Mouse (Mus musculus) heart, postnatal 0 days (tissue): ENCODE results near the gene Arsb. TPM values are rescaled to one million over a fixed set of nuclear protein-coding genes. Genes with fewer than 3 reads are reported as not detected.

Experiments
- ATAC-seq: fragments of 200-750 bp; cut with Nextera tagmentation; 2 replicates; pipeline ENCODE4 v1.8.0; 2017; ENCODE audit warnings: low read depth, moderate number of reproducible peaks, moderate library complexity; ENCODE audit not compliant: insufficient read depth
- DNase-seq: peaks from one replicate; pipeline ENCODE4 v3.0.0-alpha.2; 2016; ENCODE audit warnings: low spot score
- H3K27ac ChIP-seq: fragments of 300-500 bp; sonication (generic); 2 replicates; pipeline ENCODE4 v1.5.1; 2014; ENCODE audit warnings: low read depth, mild to moderate bottlenecking
- H3K27me3 ChIP-seq: fragments of 300-500 bp; sonication (generic); 2 replicates; pipeline ENCODE4 v1.6.1; 2014; ENCODE audit warnings: low read length, mixed read lengths; ENCODE audit not compliant: control insufficient read depth, insufficient read depth
- H3K36me3 ChIP-seq: fragments of 300-500 bp; sonication (generic); replicated peaks from 2 replicates; pipeline ENCODE4 v1.6.1; 2014; ENCODE audit warnings: low read length, mixed read lengths; ENCODE audit not compliant: control insufficient read depth, insufficient read depth
- H3K4me1 ChIP-seq: fragments of 300-500 bp; sonication (generic); 2 replicates; pipeline ENCODE4 v1.6.1; 2014; ENCODE audit warnings: antibody characterized with exemption; ENCODE audit not compliant: control insufficient read depth, insufficient read depth
- H3K4me2 ChIP-seq: fragments of 300-500 bp; sonication (generic); 2 replicates; pipeline ENCODE4 v1.6.1; 2014; ENCODE audit warnings: low read depth, mild to moderate bottlenecking, low read length, moderate library complexity
- H3K4me3 ChIP-seq: fragments of 300-500 bp; sonication (generic); 2 replicates; pipeline ENCODE4 v1.5.1; 2014; ENCODE audit warnings: low read depth, low read length
- H3K9ac ChIP-seq: fragments of 300-500 bp; sonication (generic); replicated peaks from 2 replicates; pipeline ENCODE4 v1.6.1; 2014; ENCODE audit warnings: low read depth, low read length, mixed read lengths
- H3K9me3 ChIP-seq: fragments of 300-500 bp; sonication (generic); replicated peaks from 2 replicates; pipeline ENCODE4 v1.6.1; 2016; ENCODE audit warnings: low read length; ENCODE audit not compliant: control insufficient read depth
- CTCF ChIP-seq: IDR thresholded peaks from 2 replicates; pipeline ENCODE4 v1.5.1; 2016; ENCODE audit warnings: antibody characterized with exemption, control low read depth, low read depth
- EP300 ChIP-seq: IDR thresholded peaks from 2 replicates; pipeline ENCODE4 v1.6.1; 2016; ENCODE audit warnings: antibody characterized with exemption, low read depth
- WGBS: fragments of 180-500 bp; shearing (Covaris S2); extraction: QIAGEN DNeasy Blood & Tissue Kit; methylation state at CpG from one replicate; pipeline ENCODE4 v1.1.7; 2014; 5-methylcytosine and 5-hydroxymethylcytosine counted together
- microRNA-seq: library from miRNA; unstranded; fragments of <30 nt; microRNA quantifications from one replicate; pipeline ENCODE4, GENCODE M21; 2016
- polyA plus RNA-seq: library from polyadenylated mRNA; unstranded; fragments of >200 nt; fragmentation: Nextera tagmentation; extraction: Ambion mirVana; gene quantifications from 2 replicates; pipeline ENCODE4 v1.2.1, GENCODE M21; 2015
- total RNA-seq: library from RNA; depleted of rRNA; stranded (reverse); fragments of >200 nt; gene quantifications from 2 replicates; pipeline ENCODE4 v1.2.3, GENCODE M21; 2014; ENCODE audit warnings: low replicate concordance; rRNA removed

Gene Arsb
- total and polyA plus RNA-seq, 2 experiments from 2014 or later, result 3.0 to 6.2 TPM

GRCm38 (mm10) chr13:93990841-93991240, 219.4 kb downstream of the Arsb start:
- Histone ChIP-seq H3K27ac (no peak overlapping the region), H3K9ac (no peak overlapping the region), H3K4me3 (no peak overlapping the region), H3K9me3 (no peaks in the 10 kb centered on the region), H3K27me3 (no peaks in the 10 kb centered on the region), H3K4me1 (peaks cover 27% of the 10 kb centered on the region), H3K4me2 (no peak overlapping the region), H3K36me3 (no peaks in the 10 kb centered on the region)
- no peak for ATAC-seq
- TF ChIP-seq EP300, result no peak
- TF ChIP-seq CTCF, result no peak
- whole genome bisulfite sequencing, result 81% methylated on average over 3 of the region's 3 CpGs
- DNase-seq, result no peak

GRCm38 (mm10) chr13:93992342-93992882, 221.0 kb downstream of the Arsb start:
- Histone ChIP-seq H3K4me2 (no peak overlapping the region), H3K36me3 (no peaks in the 10 kb centered on the region), H3K27ac (peak overlapping the region; percentile 44; the same call in 1 of the 2 replicates), H3K9me3 (no peaks in the 10 kb centered on the region), H3K9ac (no peak overlapping the region), H3K27me3 (no peaks in the 10 kb centered on the region), H3K4me3 (no peak overlapping the region), H3K4me1 (peaks cover 39% of the 10 kb centered on the region)
- DNase-seq, result no peak
- WGBS, result 85% methylated on average over 5 of the region's 5 CpGs
- TF ChIP-seq EP300 (0 out of 2 replicates have a peak, but pooled peaks have one; percentile 12), CTCF (no peak)
- no peak for ATAC-seq

Small RNA genes within 50 kb of the gene (microRNA-seq; reads per million reads assigned to microRNA genes)
- gene Gm25534 (not detected), gene Mir5624 (not detected)

Other genes starting within 250 kb of the Arsb start
- not detected in 2 replicates for gene Bhmt, start 133.7 kb upstream of the Arsb start, total RNA-seq
- gene Bhmt, start 133.7 kb upstream of the Arsb start, polyA plus RNA-seq, result 0.15 TPM in 1 of 2 replicates, not detected in the other
- not detected in 2 replicates for gene Bhmt2, start 97.3 kb upstream of the Arsb start, total RNA-seq
- gene Bhmt2, start 97.3 kb upstream of the Arsb start, polyA plus RNA-seq, result not detected in 2 replicates
- 0.04 TPM in 1 of 2 replicates, not detected in the other for gene Dmgdh, start 97.2 kb upstream of the Arsb start, total RNA-seq
- gene Dmgdh, start 97.2 kb upstream of the Arsb start, polyA plus RNA-seq, result not detected in 2 replicates